Mouse (Mus musculus): ENCODE measurements around the gene Fmo5. TPM values are rescaled to one million over a fixed set of nuclear protein-coding genes. Genes with fewer than 3 reads are reported as not detected.
A peak's percentile ranks its signal among the peaks of the same experiment; 100 is the strongest.

Fmo5 gene
- polyA plus RNA-seq, 1 experiment from 2014 or later, result 5.9 TPM

- H3K9me3 ChIP-seq (replicated peaks; ENCODE audit: control insufficient read depth, low read length), result no peaks in the 10 kb centered on the region
- H3K27ac ChIP-seq (ENCODE audit: low read length), result no peak overlapping the region
- no peak overlapping the region for H3K4me3 ChIP-seq (ENCODE audit: low read length)
- no peak overlapping the region for H3K9ac ChIP-seq (ENCODE audit: low read length)
- 88% methylated on average over 4 of the region's 4 CpGs for WGBS
- no peaks in the 10 kb centered on the region for H3K36me3 ChIP-seq (ENCODE audit: control insufficient read depth, insufficient read depth)
- no peak for ATAC-seq (replicated peaks; ENCODE audit: extremely low read depth, insufficient read depth, low FRiP score)
- H3K27me3 ChIP-seq (ENCODE audit: control insufficient read depth, insufficient read depth, low read length), result no peaks in the 10 kb centered on the region
- peaks cover 5% of the 10 kb centered on the region for H3K4me1 ChIP-seq (ENCODE audit: control insufficient read depth, insufficient read depth, low read length)
- no peak overlapping the region for H3K4me2 ChIP-seq (ENCODE audit: low read depth, low read length)
These were observed 7.9 kb upstream of the Fmo5 start for GRCm38 (mm10) chr3:97620657-97621056.

- WGBS, result 53% methylated on average over 2 of the region's 2 CpGs
- no peak for ATAC-seq (replicated peaks; ENCODE audit: extremely low read depth, insufficient read depth, low FRiP score)
These were observed 4.0 kb upstream of the Fmo5 start for GRCm38 (mm10) chr3:97624611-97625010.

GRCm38 (mm10) chr3:97627893-97628292 lies 711 bp upstream of the Fmo5 start:
- Histone ChIP-seq H3K27me3 (ENCODE audit: control insufficient read depth, insufficient read depth, low read length) (no peaks in the 10 kb centered on the region), H3K36me3 (ENCODE audit: control insufficient read depth, insufficient read depth) (no peaks in the 10 kb centered on the region), H3K4me2 (ENCODE audit: low read depth, low read length) (peak overlapping the region; percentile 77), H3K27ac (ENCODE audit: low read length) (no peak overlapping the region), H3K4me3 (ENCODE audit: low read length) (peak overlapping the region; percentile 69), H3K9ac (ENCODE audit: low read length) (peak overlapping the region; percentile 77), H3K4me1 (ENCODE audit: control insufficient read depth, insufficient read depth, low read length) (peaks cover 4% of the 10 kb centered on the region; the same call in 1 of the 2 replicates), H3K9me3 (replicated peaks; ENCODE audit: control insufficient read depth, low read length) (no peaks in the 10 kb centered on the region)
- ATAC-seq (replicated peaks; ENCODE audit: extremely low read depth, insufficient read depth, low FRiP score), result no peak
- 68% methylated on average over 7 of the region's 7 CpGs for WGBS

More at GRCm38 (mm10) chr3:97624611-97625010, 4.0 kb upstream of the Fmo5 start:
- no peaks in the 10 kb centered on the region for H3K9me3 ChIP-seq (replicated peaks; ENCODE audit: control insufficient read depth, low read length)
- no peak overlapping the region for H3K4me3 ChIP-seq (ENCODE audit: low read length)
- H3K27me3 ChIP-seq (ENCODE audit: control insufficient read depth, insufficient read depth, low read length), result no peaks in the 10 kb centered on the region
- H3K4me1 ChIP-seq (ENCODE audit: control insufficient read depth, insufficient read depth, low read length), result peaks cover 4% of the 10 kb centered on the region; the same call in 1 of the 2 replicates
- H3K27ac ChIP-seq (ENCODE audit: low read length), result no peak overlapping the region
- no peak overlapping the region for H3K4me2 ChIP-seq (ENCODE audit: low read depth, low read length)
- H3K9ac ChIP-seq (ENCODE audit: low read length), result no peak overlapping the region
- H3K36me3 ChIP-seq (ENCODE audit: control insufficient read depth, insufficient read depth), result no peaks in the 10 kb centered on the region

GRCm38 (mm10) chr3:97629941-97630340 lies 1.3 kb downstream of the Fmo5 start:
- 80% methylated on average over 4 of the region's 4 CpGs for WGBS
- no peaks in the 10 kb centered on the region for H3K9me3 ChIP-seq (replicated peaks; ENCODE audit: control insufficient read depth, low read length)
- ATAC-seq (replicated peaks; ENCODE audit: extremely low read depth, insufficient read depth, low FRiP score), result no peak

GRCm38 (mm10) chr3:97630746-97631145 lies 2.1 kb downstream of the Fmo5 start:
- Histone ChIP-seq H3K4me3 (ENCODE audit: low read length) (no peak overlapping the region), H3K9ac (ENCODE audit: low read length) (no peak overlapping the region), H3K36me3 (ENCODE audit: control insufficient read depth, insufficient read depth) (no peaks in the 10 kb centered on the region), H3K27me3 (ENCODE audit: control insufficient read depth, insufficient read depth, low read length) (no peaks in the 10 kb centered on the region), H3K9me3 (replicated peaks; ENCODE audit: control insufficient read depth, low read length) (no peaks in the 10 kb centered on the region), H3K4me2 (ENCODE audit: low read depth, low read length) (no peak overlapping the region), H3K27ac (ENCODE audit: low read length) (no peak overlapping the region), H3K4me1 (ENCODE audit: control insufficient read depth, insufficient read depth, low read length) (peaks cover 14% of the 10 kb centered on the region)
- 87% methylated on average over 4 of the region's 4 CpGs for WGBS
- no peak for ATAC-seq (replicated peaks; ENCODE audit: extremely low read depth, insufficient read depth, low FRiP score)

More at GRCm38 (mm10) chr3:97629941-97630340, 1.3 kb downstream of the Fmo5 start:
- no peaks in the 10 kb centered on the region for H3K27me3 ChIP-seq (ENCODE audit: control insufficient read depth, insufficient read depth, low read length)
- H3K36me3 ChIP-seq (ENCODE audit: control insufficient read depth, insufficient read depth), result no peaks in the 10 kb centered on the region
- H3K9ac ChIP-seq (ENCODE audit: low read length), result no peak overlapping the region
- no peak overlapping the region for H3K4me3 ChIP-seq (ENCODE audit: low read length)
- peaks cover 14% of the 10 kb centered on the region for H3K4me1 ChIP-seq (ENCODE audit: control insufficient read depth, insufficient read depth, low read length)
- no peak overlapping the region for H3K4me2 ChIP-seq (ENCODE audit: low read depth, low read length)
- H3K27ac ChIP-seq (ENCODE audit: low read length), result no peak overlapping the region

GRCm38 (mm10) chr3:97631258-97631860 lies 2.8 kb downstream of the Fmo5 start:
- H3K9ac ChIP-seq (ENCODE audit: low read length), result no peak overlapping the region
- no peak overlapping the region for H3K27ac ChIP-seq (ENCODE audit: low read length)
- H3K9me3 ChIP-seq (replicated peaks; ENCODE audit: control insufficient read depth, low read length), result no peaks in the 10 kb centered on the region
- peaks cover 14% of the 10 kb centered on the region for H3K4me1 ChIP-seq (ENCODE audit: control insufficient read depth, insufficient read depth, low read length)
- H3K4me2 ChIP-seq (ENCODE audit: low read depth, low read length), result no peak overlapping the region
- no peaks in the 10 kb centered on the region for H3K36me3 ChIP-seq (ENCODE audit: control insufficient read depth, insufficient read depth)
- WGBS, result 59% methylated on average over 8 of the region's 8 CpGs
- no peaks in the 10 kb centered on the region for H3K27me3 ChIP-seq (ENCODE audit: control insufficient read depth, insufficient read depth, low read length)
- no peak overlapping the region for H3K4me3 ChIP-seq (ENCODE audit: low read length)
- ATAC-seq (replicated peaks; ENCODE audit: extremely low read depth, insufficient read depth, low FRiP score), result no peak

- no peaks in the 10 kb centered on the region for H3K36me3 ChIP-seq (ENCODE audit: control insufficient read depth, insufficient read depth)
- ATAC-seq (replicated peaks; ENCODE audit: extremely low read depth, insufficient read depth, low FRiP score), result no peak
- no peaks in the 10 kb centered on the region for H3K27me3 ChIP-seq (ENCODE audit: control insufficient read depth, insufficient read depth, low read length)
- no peak overlapping the region for H3K4me2 ChIP-seq (ENCODE audit: low read depth, low read length)
- H3K4me3 ChIP-seq (ENCODE audit: low read length), result no peak overlapping the region
- 77% methylated on average over 4 of the region's 4 CpGs for WGBS
- no peak overlapping the region for H3K27ac ChIP-seq (ENCODE audit: low read length)
- no peaks in the 10 kb centered on the region for H3K9me3 ChIP-seq (replicated peaks; ENCODE audit: control insufficient read depth, low read length)
- H3K9ac ChIP-seq (ENCODE audit: low read length), result no peak overlapping the region
- peaks cover 10% of the 10 kb centered on the region; the same call in 1 of the 2 replicates for H3K4me1 ChIP-seq (ENCODE audit: control insufficient read depth, insufficient read depth, low read length)
These were observed 4.9 kb downstream of the Fmo5 start for GRCm38 (mm10) chr3:97633456-97633855.

- H3K9ac ChIP-seq (ENCODE audit: low read length), result no peak overlapping the region
- WGBS, result 32% methylated on average over 3 of the region's 3 CpGs
- H3K27ac ChIP-seq (ENCODE audit: low read length), result 0 out of 2 replicates have a peak overlapping the region, but pooled peaks have one; percentile 24
These were observed 5.7 kb downstream of the Fmo5 start for GRCm38 (mm10) chr3:97634288-97634761.

GRCm38 (mm10) chr3:97641396-97641795 lies 12.8 kb downstream of the Fmo5 start:
- no peak overlapping the region for H3K4me2 ChIP-seq (ENCODE audit: low read depth, low read length)
- no peak for ATAC-seq (replicated peaks; ENCODE audit: extremely low read depth, insufficient read depth, low FRiP score)
- 92% methylated on average over 4 of the region's 4 CpGs for WGBS
- no peaks in the 10 kb centered on the region for H3K9me3 ChIP-seq (replicated peaks; ENCODE audit: control insufficient read depth, low read length)
- H3K27ac ChIP-seq (ENCODE audit: low read length), result no peak overlapping the region
- H3K4me3 ChIP-seq (ENCODE audit: low read length), result no peak overlapping the region
- no peaks in the 10 kb centered on the region for H3K27me3 ChIP-seq (ENCODE audit: control insufficient read depth, insufficient read depth, low read length)
- no peaks in the 10 kb centered on the region for H3K4me1 ChIP-seq (ENCODE audit: control insufficient read depth, insufficient read depth, low read length)
- no peak overlapping the region for H3K9ac ChIP-seq (ENCODE audit: low read length)
- H3K36me3 ChIP-seq (ENCODE audit: control insufficient read depth, insufficient read depth), result no peaks in the 10 kb centered on the region

More at GRCm38 (mm10) chr3:97634288-97634761, 5.7 kb downstream of the Fmo5 start:
- peaks cover 10% of the 10 kb centered on the region; the same call in 1 of the 2 replicates for H3K4me1 ChIP-seq (ENCODE audit: control insufficient read depth, insufficient read depth, low read length)
- H3K27me3 ChIP-seq (ENCODE audit: control insufficient read depth, insufficient read depth, low read length), result no peaks in the 10 kb centered on the region
- H3K36me3 ChIP-seq (ENCODE audit: control insufficient read depth, insufficient read depth), result no peaks in the 10 kb centered on the region
- peak; percentile 49 for ATAC-seq (replicated peaks; ENCODE audit: extremely low read depth, insufficient read depth, low FRiP score)
- H3K9me3 ChIP-seq (replicated peaks; ENCODE audit: control insufficient read depth, low read length), result no peaks in the 10 kb centered on the region
- H3K4me2 ChIP-seq (ENCODE audit: low read depth, low read length), result peak overlapping the region; percentile 3; the same call in 1 of the 2 replicates
- H3K4me3 ChIP-seq (ENCODE audit: low read length), result no peak overlapping the region

All from heart, embryonic 16.5 days (tissue).